Mouse (Mus musculus) heart, adult 2 months (tissue): ENCODE results near the gene Gm21860. TPM values are rescaled to one million over a fixed set of nuclear protein-coding genes. Genes with fewer than 3 reads are reported as not detected.
"Not testable (repeated sequence)": the region's sequence is repeated elsewhere in the genome, so short reads cannot be mapped to it uniquely, and the experiment has no call there.

Experiments used
- DNase-seq, 2 experiments: peaks; one replicate each; pipeline ENCODE4 v3.0.0; 2021
- H3K27ac ChIP-seq: fragments of 200-600 bp; 2 replicates; pipeline ENCODE4 v1.8.1; 2022
- H3K27me3 ChIP-seq: fragments of 200-500 bp; 2 replicates; pipeline ENCODE4 v1.6.1; 2012; ENCODE audit warnings: mild to moderate bottlenecking, low read length, inconsistent platforms, mixed read lengths; ENCODE audit not compliant: control insufficient read depth, insufficient read depth
- H3K36me3 ChIP-seq: fragments of 200-500 bp; 2 replicates; pipeline ENCODE4 v1.6.1; 2012; ENCODE audit warnings: low read length, inconsistent platforms; ENCODE audit not compliant: control insufficient read depth, insufficient read depth
- H3K4me1 ChIP-seq: fragments of 200-500 bp; 2 replicates; pipeline ENCODE4 v1.6.1; 2011; ENCODE audit warnings: low read length; ENCODE audit not compliant: control insufficient read depth, insufficient read depth
- H3K4me3 ChIP-seq: fragments of 200-600 bp; 2 replicates; pipeline ENCODE4 v1.8.1; 2022
- H3K79me2 ChIP-seq: fragments of 200-500 bp; replicated peaks from 2 replicates; pipeline ENCODE4 v1.6.1; 2012; ENCODE audit warnings: mild to moderate bottlenecking, inconsistent platforms, low read length, moderate library complexity, mixed read lengths; ENCODE audit not compliant: control insufficient read depth, insufficient read depth
- H3K9ac ChIP-seq: fragments of 200-500 bp; 2 replicates; pipeline ENCODE4 v1.6.1; 2012; ENCODE audit warnings: low read depth, mild to moderate bottlenecking, control low read depth, inconsistent platforms, low read length, mixed read lengths
- WGBS: fragments of 180-500 bp; shearing (Covaris S2); methylation state at CpG from one replicate; pipeline ENCODE4 v1.1.7; 2018; 5-methylcytosine and 5-hydroxymethylcytosine counted together
- intact Hi-C: fragments of 180-260 bp; cut with DNase I; formaldehyde crosslinking; loops from one replicate; pipeline ENCODE4 v1.15.1; 2025
- polyA plus RNA-seq: library from polyadenylated mRNA; depleted of rRNA; stranded (reverse); fragments of >200 nt; gene quantifications from 2 replicates; pipeline ENCODE4 v1.2.3, GENCODE M21; 2012
- total RNA-seq, 2 experiments: library from RNA; stranded (reverse); gene quantifications; 2 replicates each; pipeline ENCODE4 v1.2.3; 2021

Gene Gm21860
- total and polyA plus RNA-seq, 3 experiments = not detected

GRCm38 (mm10) chrY:90725701-90726451, 28.7 kb downstream of the Gm21860 start:
- H3K79me2 ChIP-seq, H3K27me3 ChIP-seq, H3K4me3 ChIP-seq, H3K9ac ChIP-seq, H3K27ac ChIP-seq, DNase-seq, H3K4me1 ChIP-seq, intact Hi-C loops, H3K36me3 ChIP-seq: not testable (repeated sequence)
- WGBS = 64% methylated on average over 13 of the region's 23 CpGs

- H3K36me3 ChIP-seq, H3K27me3 ChIP-seq, H3K4me3 ChIP-seq, H3K27ac ChIP-seq, DNase-seq, H3K4me1 ChIP-seq, intact Hi-C loops, H3K9ac ChIP-seq, H3K79me2 ChIP-seq: not testable (repeated sequence)
- 86% methylated on average over 10 of the region's 10 CpGs for WGBS
These were observed 29.5 kb downstream of the Gm21860 start for GRCm38 (mm10) chrY:90725166-90725565.

DNA sequence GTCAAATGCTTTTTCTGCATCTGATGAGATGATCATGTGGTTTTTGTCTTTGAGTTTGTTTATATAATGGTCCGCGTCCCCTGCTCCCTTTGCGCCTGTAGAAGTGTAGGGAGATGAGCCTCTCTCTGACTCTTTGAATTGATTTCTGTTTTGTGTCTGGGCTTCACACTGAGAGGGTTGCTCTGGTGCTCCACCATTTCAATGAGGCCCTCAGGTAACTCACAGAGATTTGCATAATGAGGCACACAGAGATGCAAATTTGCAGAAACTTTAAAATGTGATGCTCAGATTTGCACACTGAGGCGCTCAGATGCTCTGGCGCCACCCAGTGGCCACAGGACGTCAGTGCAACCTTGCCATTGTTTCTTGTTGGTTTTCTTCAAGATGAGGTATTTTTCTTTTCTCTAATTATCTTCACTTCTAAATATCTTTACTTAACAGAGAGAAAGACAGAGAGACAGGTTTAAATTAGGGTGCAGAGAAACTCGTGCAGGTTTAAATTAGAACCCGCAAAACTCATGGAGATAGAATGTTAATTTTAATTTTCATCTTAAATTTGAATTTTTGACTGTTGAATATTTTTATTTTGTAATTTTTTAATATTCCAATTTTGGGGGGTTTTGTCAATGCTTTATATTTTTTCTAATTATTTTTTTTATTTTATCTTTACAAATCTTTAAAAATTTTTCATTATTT, 30.5 kb downstream of the Gm21860 start:
- not testable (repeated sequence) for H3K79me2 ChIP-seq, H3K9ac ChIP-seq

GRCm38 (mm10) chrY:90723336-90723987, 31.2 kb downstream of the Gm21860 start:
- H3K36me3 ChIP-seq, H3K4me1 ChIP-seq, H3K9ac ChIP-seq, intact Hi-C loops, H3K4me3 ChIP-seq, H3K79me2 ChIP-seq, H3K27ac ChIP-seq, H3K27me3 ChIP-seq: not testable (repeated sequence)
- WGBS = 68% methylated on average over 8 of the region's 9 CpGs
- peak; percentile 45 to 48 for DNase-seq

More for the DNA sequence above, 30.5 kb downstream of the Gm21860 start:
- H3K36me3 ChIP-seq, H3K27me3 ChIP-seq, H3K27ac ChIP-seq, intact Hi-C loops, H3K4me1 ChIP-seq, H3K4me3 ChIP-seq: not testable (repeated sequence)
- DNase-seq = peak in 1 of 2 experiments; percentile 25
- WGBS = 55% methylated on average over 8 of the region's 8 CpGs

DNA sequence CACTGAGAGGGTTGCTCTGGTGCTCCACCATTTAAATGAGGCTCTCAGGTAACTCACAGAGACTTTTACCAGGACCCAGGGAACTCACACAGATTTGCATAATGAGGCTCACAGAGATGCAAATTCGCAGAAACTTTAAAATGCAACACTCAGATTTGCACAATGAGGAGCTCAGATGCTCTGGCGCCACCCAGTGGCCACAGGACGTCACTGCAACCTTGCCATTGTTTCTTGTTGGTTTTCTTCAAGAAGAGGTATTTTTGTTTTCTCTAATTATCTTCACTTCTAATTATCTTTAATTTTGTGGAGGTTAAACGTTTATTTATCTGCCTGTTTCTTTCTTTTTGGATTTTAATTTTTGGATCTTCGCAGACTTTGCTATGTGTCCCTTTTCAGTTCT, 34.1 kb downstream of the Gm21860 start:
- H3K27me3 ChIP-seq, H3K79me2 ChIP-seq, H3K4me1 ChIP-seq, H3K27ac ChIP-seq, H3K36me3 ChIP-seq, H3K4me3 ChIP-seq, intact Hi-C loops, H3K9ac ChIP-seq: not testable (repeated sequence)
- 31% methylated on average over 5 of the region's 5 CpGs for WGBS
- DNase-seq = peak in 1 of 2 experiments; percentile 17

DNA sequence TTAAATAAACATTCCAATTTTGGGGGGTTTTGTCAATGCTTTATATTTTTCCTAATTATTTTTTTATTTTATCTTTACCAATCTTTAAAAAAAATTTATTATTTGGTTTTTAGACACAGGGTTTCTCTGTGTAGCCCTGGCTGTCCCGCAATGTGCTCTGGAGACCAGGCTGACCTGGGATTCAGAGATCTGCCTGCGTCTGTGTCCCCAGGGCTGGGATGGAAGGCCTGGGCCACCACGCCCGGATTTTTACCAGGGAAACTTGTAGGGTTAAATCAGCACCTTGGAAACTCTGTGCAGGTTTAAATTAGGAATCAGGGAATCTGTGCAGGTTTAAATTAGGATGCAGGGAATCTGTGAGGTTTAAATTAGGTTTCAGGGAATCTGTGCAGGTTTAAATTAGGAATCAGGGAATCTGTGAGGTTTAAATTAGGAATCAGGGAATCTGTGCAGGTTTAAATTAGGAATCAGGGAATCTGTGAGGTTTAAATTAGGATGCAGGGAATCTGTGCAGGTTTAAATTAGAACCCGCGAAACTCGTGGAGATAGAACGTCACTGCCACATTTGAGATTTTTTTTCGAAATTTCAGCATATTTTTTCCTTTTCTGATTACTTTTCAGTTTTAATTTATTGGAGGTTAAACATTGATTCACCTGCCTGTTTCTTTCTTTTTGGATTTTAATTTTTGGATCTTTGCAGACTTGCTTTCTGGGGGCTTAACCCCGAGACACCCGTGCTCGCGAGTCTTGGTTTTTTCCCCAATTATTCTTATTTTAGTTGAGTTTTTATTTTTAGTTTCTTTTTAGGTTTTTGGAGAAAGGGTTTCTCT, 35.0 kb downstream of the Gm21860 start:
- 80% methylated on average over 12 of the region's 13 CpGs for WGBS
- intact Hi-C loops, DNase-seq, H3K79me2 ChIP-seq, H3K4me3 ChIP-seq, H3K27ac ChIP-seq, H3K4me1 ChIP-seq, H3K9ac ChIP-seq, H3K36me3 ChIP-seq, H3K27me3 ChIP-seq: not testable (repeated sequence)

DNA sequence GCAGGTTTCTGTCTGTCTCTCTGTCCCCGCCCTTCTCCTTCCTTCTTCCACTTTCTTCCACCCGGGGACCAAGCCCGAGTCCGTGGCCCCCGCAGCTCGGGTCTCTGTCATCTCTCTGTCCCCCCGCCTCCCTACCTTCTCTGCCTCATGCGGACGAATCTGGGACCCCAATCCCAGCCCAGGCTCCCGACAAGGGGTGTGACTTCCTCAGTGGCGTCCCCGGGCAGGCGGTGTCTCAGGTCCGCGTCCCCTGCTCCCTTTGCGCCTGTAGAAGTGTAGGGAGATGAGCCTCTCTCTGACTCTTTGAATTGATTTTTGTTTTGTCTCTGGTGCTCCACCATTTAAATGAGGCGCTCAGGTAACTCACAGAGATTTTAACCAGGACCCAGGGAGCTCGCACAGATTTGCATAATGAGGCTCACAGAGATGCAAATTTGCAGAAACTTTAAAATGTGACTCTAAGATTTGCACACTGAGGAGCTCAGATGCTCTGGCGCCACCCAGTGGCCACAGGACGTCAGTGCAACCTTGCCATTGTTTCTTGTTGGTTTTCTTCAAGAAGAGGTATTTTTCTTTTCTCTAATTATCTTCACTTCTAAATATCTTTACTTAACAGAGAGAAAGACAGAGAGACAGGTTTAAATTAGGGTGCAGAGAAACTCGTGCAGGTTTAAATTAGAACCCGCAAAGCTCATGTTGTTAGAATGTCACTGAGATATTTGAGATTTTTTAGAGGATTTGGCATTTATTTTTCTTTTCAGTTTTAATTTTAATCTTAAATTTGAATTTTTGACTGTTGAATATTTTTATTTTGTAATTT, 35.8 kb downstream of the Gm21860 start:
- peak; percentile 47 to 55 for DNase-seq
- H3K9ac ChIP-seq, intact Hi-C loops, H3K4me1 ChIP-seq, H3K4me3 ChIP-seq, H3K27me3 ChIP-seq, H3K27ac ChIP-seq, H3K79me2 ChIP-seq, H3K36me3 ChIP-seq: not testable (repeated sequence)
- 72% methylated on average over 18 of the region's 22 CpGs for WGBS

GRCm38 (mm10) chrY:90718021-90718420, 36.6 kb downstream of the Gm21860 start:
- intact Hi-C loops, H3K79me2 ChIP-seq, H3K27ac ChIP-seq, H3K4me1 ChIP-seq, DNase-seq, H3K4me3 ChIP-seq, H3K9ac ChIP-seq, H3K36me3 ChIP-seq, H3K27me3 ChIP-seq: not testable (repeated sequence)
- WGBS = 85% methylated on average over 9 of the region's 9 CpGs
